Mouse (Mus musculus) lung, embryonic 16.5 days (tissue): ENCODE measurements around the gene Slc25a3. TPM values are rescaled to one million over a fixed set of nuclear protein-coding genes. Genes with fewer than 3 reads are reported as not detected.

Experiments
- ATAC-seq: fragments of 200-750 bp; cut with Nextera tagmentation; 2 replicates; pipeline ENCODE4 v1.8.0; 2017; ENCODE audit warnings: low read depth, mild to moderate bottlenecking, moderate library complexity
- H3K27ac ChIP-seq: fragments of 300-500 bp; sonication (generic); 2 replicates; pipeline ENCODE4 v1.5.1; 2014; ENCODE audit warnings: mild to moderate bottlenecking, control low read depth, low read length
- H3K27me3 ChIP-seq: fragments of 300-500 bp; sonication (generic); 2 replicates; pipeline ENCODE4 v1.6.1; 2014; ENCODE audit warnings: low read depth, low read length, mixed read lengths; ENCODE audit not compliant: control insufficient read depth, insufficient read depth
- H3K36me3 ChIP-seq: fragments of 300-500 bp; sonication (generic); 2 replicates; pipeline ENCODE4 v1.6.1; 2014; ENCODE audit warnings: low read length; ENCODE audit not compliant: control insufficient read depth, insufficient read depth
- H3K4me1 ChIP-seq: fragments of 300-500 bp; sonication (generic); replicated peaks from 2 replicates; pipeline ENCODE4 v1.6.1; 2014; ENCODE audit warnings: low read length, mixed read lengths; ENCODE audit not compliant: control insufficient read depth, insufficient read depth
- H3K4me2 ChIP-seq: fragments of 300-500 bp; sonication (generic); 2 replicates; pipeline ENCODE4 v1.6.1; 2014; ENCODE audit warnings: low read depth, low read length, control low read depth
- H3K4me3 ChIP-seq: fragments of 300-500 bp; sonication (generic); 2 replicates; pipeline ENCODE4 v1.5.1; 2014; ENCODE audit warnings: mild to moderate bottlenecking, low read length, control low read depth
- H3K9ac ChIP-seq: fragments of 300-500 bp; sonication (generic); 2 replicates; pipeline ENCODE4 v1.6.1; 2014; ENCODE audit warnings: low read length, control low read depth
- H3K9me3 ChIP-seq: fragments of 300-500 bp; sonication (generic); 2 replicates; pipeline ENCODE4 v1.6.1; 2016; ENCODE audit warnings: low read length; ENCODE audit not compliant: control insufficient read depth
- WGBS: fragments of 180-500 bp; shearing (Covaris S2); extraction: QIAGEN DNeasy Blood & Tissue Kit; methylation state at CpG from one replicate; pipeline ENCODE4 v1.1.7; 2014; 5-methylcytosine and 5-hydroxymethylcytosine counted together
- polyA plus RNA-seq: library from polyadenylated mRNA; unstranded; fragments of >200 nt; fragmentation: Nextera tagmentation; extraction: Ambion mirVana; gene quantifications from 2 replicates; pipeline ENCODE4 v1.2.1, GENCODE M21; 2015

Gene Slc25a3
- polyA plus RNA-seq, 1 experiment from 2014 or later = 406 TPM

DNA sequence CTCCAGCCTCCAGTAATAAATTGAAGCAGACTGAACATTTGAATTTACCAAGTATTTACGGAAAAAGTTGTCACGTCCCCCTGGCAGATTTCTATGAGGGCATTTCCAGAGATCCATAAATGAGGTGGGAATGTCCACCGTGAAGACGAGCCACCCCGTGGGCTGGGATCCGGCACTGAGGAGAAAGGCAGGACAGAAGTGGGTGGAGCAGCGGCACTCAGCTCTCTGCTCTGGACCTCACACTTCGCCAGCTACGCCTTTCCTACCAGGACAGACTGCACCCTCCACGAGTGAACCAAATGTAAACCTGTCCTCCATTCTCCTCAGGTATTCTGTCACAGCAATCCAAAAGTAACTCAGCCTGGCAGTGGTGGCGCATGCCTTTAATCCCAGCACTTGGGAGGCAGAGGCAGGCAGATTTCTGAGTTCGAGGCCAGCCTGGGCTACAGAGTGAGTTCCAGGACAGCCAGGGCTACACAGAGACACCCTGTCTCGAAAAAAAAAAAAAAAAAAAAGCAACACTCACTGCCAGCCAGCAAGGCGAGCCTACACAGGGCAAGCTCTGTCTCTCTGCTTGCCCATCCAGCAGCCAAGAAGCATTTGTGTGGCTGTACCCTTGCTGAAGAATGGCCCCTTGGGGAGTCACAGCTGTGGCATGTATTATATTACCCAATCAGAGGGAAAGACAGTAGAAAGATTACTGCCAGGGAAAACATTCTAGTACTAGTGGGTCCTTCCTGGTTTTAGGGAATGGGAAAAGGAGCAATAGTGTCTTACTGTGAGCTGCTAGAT is 20.9 kb downstream of the Slc25a3 start:
- H3K27ac ChIP-seq = no peak overlapping the region
- H3K4me2 ChIP-seq = no peak overlapping the region
- WGBS = 89% methylated on average over 14 of the region's 14 CpGs
- no peak overlapping the region for H3K9ac ChIP-seq
- peaks cover 16% of the 10 kb centered on the region for H3K36me3 ChIP-seq
- no peaks in the 10 kb centered on the region for H3K27me3 ChIP-seq
- no peak overlapping the region for H3K4me3 ChIP-seq
- H3K9me3 ChIP-seq = no peaks in the 10 kb centered on the region
- H3K4me1 ChIP-seq = no peaks in the 10 kb centered on the region
- ATAC-seq = no peak

GRCm38 (mm10) chr10:91101936-91102335 is 21.9 kb downstream of the Slc25a3 start:
- Histone ChIP-seq H3K27me3 (no peaks in the 10 kb centered on the region), H3K9ac (no peak overlapping the region), H3K4me2 (no peak overlapping the region), H3K27ac (no peak overlapping the region), H3K9me3 (no peaks in the 10 kb centered on the region), H3K4me3 (no peak overlapping the region), H3K36me3 (peaks cover 17% of the 10 kb centered on the region), H3K4me1 (no peaks in the 10 kb centered on the region)
- 95% methylated on average over 25 of the region's 25 CpGs for WGBS
- ATAC-seq = no peak

- H3K9ac ChIP-seq = no peak overlapping the region
- no peak overlapping the region for H3K4me3 ChIP-seq
- no peaks in the 10 kb centered on the region for H3K27me3 ChIP-seq
- no peaks in the 10 kb centered on the region for H3K9me3 ChIP-seq
- no peaks in the 10 kb centered on the region for H3K4me1 ChIP-seq
- H3K36me3 ChIP-seq = peaks cover 23% of the 10 kb centered on the region
- H3K27ac ChIP-seq = no peak overlapping the region
- 86% methylated on average over 1 of the region's 1 CpGs for WGBS
- no peak overlapping the region for H3K4me2 ChIP-seq
- ATAC-seq = no peak
Observed at GRCm38 (mm10) chr10:91100101-91100500, 23.8 kb downstream of the Slc25a3 start.

DNA sequence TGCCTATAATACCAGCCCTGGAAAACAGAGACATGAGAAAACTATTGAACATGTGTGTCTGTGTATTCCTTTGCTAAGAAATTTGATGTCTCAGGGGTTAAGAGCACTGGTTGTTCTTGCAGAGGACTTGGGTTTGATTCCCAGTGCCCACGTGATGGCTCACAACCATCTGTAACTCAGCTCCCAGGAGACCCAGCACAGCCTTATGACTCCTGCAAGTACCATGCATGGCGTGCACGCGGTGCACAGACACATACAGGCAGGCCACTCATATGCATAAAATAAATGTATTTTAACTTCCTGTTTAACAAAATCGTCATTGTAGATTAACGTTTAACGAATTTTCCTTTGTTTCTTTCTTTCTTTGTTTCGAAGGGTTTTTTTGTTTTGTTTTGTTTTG is 25.8 kb downstream of the Slc25a3 start:
- no peak for ATAC-seq
- Histone ChIP-seq H3K27ac (no peak overlapping the region), H3K36me3 (peaks cover 28% of the 10 kb centered on the region), H3K4me1 (no peaks in the 10 kb centered on the region), H3K4me2 (no peak overlapping the region), H3K27me3 (no peaks in the 10 kb centered on the region), H3K4me3 (no peak overlapping the region), H3K9me3 (no peaks in the 10 kb centered on the region), H3K9ac (no peak overlapping the region)
- WGBS = 84% methylated on average over 8 of the region's 8 CpGs

DNA sequence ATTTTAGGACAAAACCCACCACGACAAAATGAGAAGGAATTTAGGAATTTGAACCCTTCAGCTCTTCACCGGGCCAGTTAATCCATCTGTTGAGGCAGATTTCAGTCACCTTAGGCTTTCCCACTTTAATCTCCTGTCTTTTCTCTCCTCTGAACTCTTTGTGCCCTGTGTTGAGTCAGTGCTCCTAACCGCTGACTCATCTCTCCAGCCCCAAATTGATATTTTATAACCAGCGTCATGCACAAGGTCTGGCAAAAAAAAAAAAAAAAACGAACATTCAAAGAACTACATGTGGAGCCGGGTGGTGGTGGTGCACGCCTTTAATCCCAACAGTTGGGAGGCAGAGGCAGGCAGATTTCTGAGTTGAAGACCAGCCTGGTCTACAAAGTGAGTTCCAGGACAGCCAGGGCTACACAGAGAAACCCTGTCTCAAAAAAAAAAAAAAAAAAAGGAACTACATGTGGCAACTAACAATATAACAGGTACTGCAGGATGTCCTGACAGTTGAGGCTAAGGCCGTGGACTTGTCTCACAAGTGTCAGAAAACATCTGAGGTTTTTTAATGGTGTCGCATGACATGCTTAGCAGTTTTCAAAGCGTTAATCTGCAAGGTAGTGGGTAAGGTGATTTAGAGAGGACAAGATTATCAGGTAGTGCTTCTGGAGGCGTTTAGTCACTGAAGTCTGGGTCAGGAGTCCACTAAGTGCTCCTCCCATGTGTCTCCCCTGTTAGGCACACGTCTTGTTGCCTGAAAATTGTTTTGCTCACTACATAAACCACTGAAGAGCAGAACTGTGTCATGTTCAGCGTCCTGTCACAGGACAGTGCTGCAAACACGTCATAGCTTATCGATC is 29.4 kb downstream of the Slc25a3 start:
- no peak overlapping the region for H3K27ac ChIP-seq
- no peaks in the 10 kb centered on the region for H3K4me1 ChIP-seq
- H3K36me3 ChIP-seq = peaks cover 13% of the 10 kb centered on the region
- H3K4me2 ChIP-seq = no peak overlapping the region
- ATAC-seq = no peak
- WGBS = 80% methylated on average over 15 of the region's 15 CpGs
- H3K9ac ChIP-seq = no peak overlapping the region
- no peaks in the 10 kb centered on the region for H3K27me3 ChIP-seq
- no peak overlapping the region for H3K4me3 ChIP-seq
- no peaks in the 10 kb centered on the region for H3K9me3 ChIP-seq

DNA sequence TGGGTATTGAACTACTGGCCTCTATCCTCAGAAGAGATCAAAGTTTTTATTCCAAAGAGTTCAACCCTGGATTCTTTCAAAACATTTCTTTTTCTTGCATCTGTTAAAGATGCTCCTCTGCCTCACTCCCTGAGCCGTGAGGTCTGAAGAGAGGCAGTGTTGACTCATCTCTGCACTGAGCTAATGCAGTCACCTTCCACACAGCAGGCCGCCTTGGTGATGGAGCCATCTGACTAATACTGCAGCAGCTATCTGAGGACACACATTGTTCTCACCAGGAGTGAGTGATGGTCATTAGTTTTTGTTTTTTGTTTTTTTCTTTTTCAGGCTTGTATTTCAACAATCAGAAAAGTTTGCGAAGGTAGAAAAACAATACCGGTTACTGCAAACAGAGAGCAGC is 31.0 kb downstream of the Slc25a3 start:
- ATAC-seq = no peak
- WGBS = 85% methylated on average over 4 of the region's 4 CpGs
- Histone ChIP-seq H3K27ac (no peak overlapping the region), H3K4me1 (no peaks in the 10 kb centered on the region), H3K36me3 (peaks cover 13% of the 10 kb centered on the region), H3K9ac (no peak overlapping the region), H3K4me2 (no peak overlapping the region), H3K4me3 (no peak overlapping the region), H3K27me3 (no peaks in the 10 kb centered on the region), H3K9me3 (no peaks in the 10 kb centered on the region)

- WGBS = 34% methylated on average over 12 of the region's 12 CpGs
- peak overlapping the region; percentile 76 for H3K4me2 ChIP-seq
- no peak; the same call in 1 of the 2 replicates for ATAC-seq
- H3K4me1 ChIP-seq = peaks cover 5% of the 10 kb centered on the region
- peak overlapping the region; percentile 54 for H3K27ac ChIP-seq
- no peaks in the 10 kb centered on the region for H3K27me3 ChIP-seq
- no peaks in the 10 kb centered on the region for H3K9me3 ChIP-seq
- H3K4me3 ChIP-seq = peak overlapping the region; percentile 98
- H3K9ac ChIP-seq = peak overlapping the region; percentile 84
- peaks cover 7% of the 10 kb centered on the region for H3K36me3 ChIP-seq
Observed at GRCm38 (mm10) chr10:91083393-91083927, 40.4 kb downstream of the Slc25a3 start.

DNA sequence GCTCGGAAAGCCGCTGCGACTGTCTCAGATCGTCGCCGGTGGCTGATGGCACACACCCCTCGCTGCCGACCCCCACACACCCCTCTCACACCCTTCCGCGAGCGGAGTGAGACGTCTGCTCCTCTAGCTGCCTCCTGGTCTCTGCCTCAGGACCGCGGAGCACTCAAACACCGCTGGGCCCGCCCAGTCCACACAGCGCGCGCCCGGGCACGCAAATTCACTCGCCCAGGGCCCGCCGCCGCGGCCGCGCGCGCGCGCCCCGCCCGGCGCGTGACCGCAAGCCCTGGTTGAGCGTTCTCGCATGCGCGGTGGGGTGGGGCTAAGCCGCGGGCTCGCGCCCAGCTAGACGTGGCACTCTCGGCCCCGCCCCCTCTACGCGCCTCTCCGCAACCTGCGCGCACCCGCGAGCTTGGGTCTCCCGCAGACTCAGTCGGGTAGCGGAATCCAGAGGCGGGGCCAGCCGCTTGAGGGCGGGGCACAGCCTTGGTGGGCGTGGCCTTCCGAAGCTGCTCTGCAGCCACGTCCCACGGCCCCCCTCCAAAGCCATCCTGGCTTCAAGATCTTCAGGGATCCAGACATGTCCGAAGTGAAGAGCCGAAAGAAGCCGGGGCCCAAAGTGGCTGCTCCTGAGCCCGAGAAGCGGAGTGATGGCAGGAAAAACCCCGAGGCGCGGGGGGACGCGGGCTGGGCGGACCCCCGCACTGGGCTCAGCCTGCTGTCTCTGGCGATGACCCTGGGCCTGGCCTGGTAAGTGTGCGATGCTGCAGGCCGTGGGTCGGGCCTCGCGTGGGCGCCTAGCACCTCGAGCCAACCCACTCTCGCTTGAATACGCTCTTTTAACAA is 41.1 kb downstream of the Slc25a3 start, which contains the start of the genes Apaf1 and Ikbip:
Apaf1 (minus strand) TSS at position 221 of the 843 bp plus-strand sequence.
Ikbip (plus strand) TSS at position 391 of the 843 bp plus-strand sequence.
- ATAC-seq = peak; percentile 97
- Histone ChIP-seq H3K4me2 (peak within 1 kb of the TSS; percentile 76), H3K9me3 (no peaks in the 10 kb centered on the region), H3K4me3 (peak within 1 kb of the TSS; percentile 98), H3K36me3 (peaks cover 10% of the 10 kb centered on the region), H3K4me1 (peaks cover 5% of the 10 kb centered on the region), H3K27ac (peak within 1 kb of the TSS; percentile 86), H3K27me3 (no peaks in the 10 kb centered on the region), H3K9ac (peak within 1 kb of the TSS; percentile 92)
- WGBS = under 1% methylated on average over 87 of the region's 87 CpGs
